Mouse (Mus musculus): Measurements from ENCODE around the gene Aqp2. TPM values are rescaled to one million over a fixed set of nuclear protein-coding genes. Genes with fewer than 3 reads are reported as not detected.

Gene Aqp2
- polyA plus RNA-seq, 1 experiment from 2014 or later, result not detected

DNA sequence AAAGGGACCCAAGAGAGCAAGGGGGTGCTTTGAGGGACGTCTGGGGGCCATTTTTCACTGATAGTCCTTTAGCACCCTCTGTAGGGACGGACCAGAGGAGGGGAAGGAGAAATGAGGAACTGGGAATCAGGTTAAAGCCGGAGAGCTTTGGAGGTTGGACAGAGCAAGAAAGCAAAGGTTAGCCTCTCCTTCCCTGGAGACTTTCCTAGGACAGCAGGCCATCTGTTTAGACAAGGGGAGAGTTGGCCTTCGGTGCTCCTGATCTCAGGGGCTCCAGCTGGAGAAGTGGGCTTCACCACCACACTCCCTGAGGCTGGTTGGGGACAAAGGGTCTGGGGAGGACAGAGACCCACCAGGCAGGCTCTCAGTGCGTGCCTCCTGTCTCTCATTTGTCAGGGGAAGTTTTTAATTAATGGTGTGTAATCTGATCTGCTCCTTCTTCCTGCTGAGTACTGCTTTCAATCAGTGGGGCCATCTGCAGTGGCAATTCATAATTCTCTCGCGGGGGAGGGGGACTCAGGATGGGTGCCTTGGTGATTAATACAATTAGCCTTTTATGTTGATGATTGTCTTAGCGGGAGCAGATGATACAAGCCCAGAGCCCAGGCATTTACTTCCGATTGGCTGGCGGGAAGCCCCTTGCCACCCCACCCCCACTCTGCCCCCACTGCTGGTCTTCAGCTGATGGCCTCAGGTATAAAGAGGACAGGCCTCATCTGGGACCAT lies 28.7 kb downstream of the Aqp2 start:
- 9% methylated on average over 10 of the region's 10 CpGs for WGBS
- Histone ChIP-seq H3K9me3 (peaks cover 2% of the 10 kb centered on the region; the same call in 1 of the 2 replicates), H3K4me3 (peak overlapping the region; percentile 25; the same call in 1 of the 2 replicates), H3K27me3 (replicated peaks; ENCODE audit: low read depth, poor library complexity, severe bottlenecking) (peaks cover 88% of the 10 kb centered on the region), H3K27ac (replicated peaks) (peak overlapping the region; percentile 54; the same call in 1 of the 2 replicates), H3K4me1 (peaks cover 68% of the 10 kb centered on the region), H3K36me3 (replicated peaks) (no peaks in the 10 kb centered on the region)
- peak; percentile 70 for DNase-seq (ENCODE audit: low spot score)

DNA sequence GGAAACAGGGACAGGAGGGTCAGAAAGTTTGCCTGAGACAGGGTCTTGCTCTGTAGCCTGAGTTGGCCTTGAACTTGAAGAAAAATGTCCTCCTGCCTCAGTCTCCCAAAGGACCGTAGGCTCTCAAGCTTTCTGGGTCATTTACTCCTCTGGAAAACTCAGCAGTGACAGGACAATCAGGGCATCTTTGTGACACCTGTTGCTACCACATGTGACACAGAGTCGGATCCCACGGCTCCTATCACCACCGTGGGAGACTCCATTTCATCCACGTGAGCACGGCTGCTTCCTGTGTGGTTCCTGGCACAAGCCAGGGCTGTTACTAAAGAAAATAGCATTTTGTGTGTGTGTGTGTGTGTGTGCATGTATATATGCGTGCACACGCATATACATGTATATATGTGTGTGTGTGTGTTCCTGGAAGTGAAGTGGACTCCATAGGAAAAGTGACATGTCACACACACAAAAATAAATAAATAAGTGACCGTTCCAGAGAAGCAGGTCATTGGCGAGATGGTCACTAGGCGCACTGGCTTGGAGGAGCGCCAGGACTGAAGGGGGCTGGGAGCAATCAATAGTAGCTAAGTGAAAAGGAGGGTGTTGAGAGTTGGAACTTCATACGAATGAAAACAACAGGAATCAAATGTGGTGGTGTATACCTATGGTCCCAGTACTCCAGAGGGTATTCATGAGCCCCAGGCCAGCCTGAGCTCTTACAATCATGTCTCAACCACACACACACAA lies 29.7 kb downstream of the Aqp2 start:
- no peak for DNase-seq (ENCODE audit: low spot score)
- Histone ChIP-seq H3K27ac (replicated peaks) (peak overlapping the region; percentile 26; the same call in 1 of the 2 replicates), H3K4me3 (0 out of 2 replicates have a peak overlapping the region, but pooled peaks have one; percentile 14), H3K4me1 (peaks cover 59% of the 10 kb centered on the region), H3K9me3 (peaks cover 3% of the 10 kb centered on the region; the same call in 1 of the 2 replicates), H3K27me3 (replicated peaks; ENCODE audit: low read depth, poor library complexity, severe bottlenecking) (peaks cover 82% of the 10 kb centered on the region), H3K36me3 (replicated peaks) (no peaks in the 10 kb centered on the region)
- WGBS, result 81% methylated on average over 13 of the region's 13 CpGs

DNA sequence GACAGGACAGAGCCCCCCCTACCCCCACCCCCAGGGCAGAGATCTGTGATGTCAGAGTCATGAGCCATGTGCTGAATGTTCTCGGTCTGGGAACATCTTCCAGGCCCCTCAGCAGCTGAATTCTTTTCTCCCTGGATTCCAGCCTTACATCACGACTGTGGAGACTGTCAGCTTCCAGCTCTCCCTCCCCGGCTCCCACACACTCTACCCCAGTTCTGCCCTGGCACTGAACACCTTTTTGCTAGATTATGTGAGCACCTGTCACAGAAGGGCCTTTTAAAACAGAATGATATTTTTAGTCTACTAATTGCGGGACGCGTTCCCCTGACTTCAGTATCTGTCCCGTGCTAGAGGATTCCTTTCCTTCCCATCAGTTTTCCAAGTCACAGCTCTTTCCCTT lies 32.7 kb downstream of the Aqp2 start:
- H3K27me3 ChIP-seq (replicated peaks; ENCODE audit: low read depth, poor library complexity, severe bottlenecking), result peaks cover 74% of the 10 kb centered on the region
- H3K9me3 ChIP-seq, result peaks cover 3% of the 10 kb centered on the region; the same call in 1 of the 2 replicates

DNA sequence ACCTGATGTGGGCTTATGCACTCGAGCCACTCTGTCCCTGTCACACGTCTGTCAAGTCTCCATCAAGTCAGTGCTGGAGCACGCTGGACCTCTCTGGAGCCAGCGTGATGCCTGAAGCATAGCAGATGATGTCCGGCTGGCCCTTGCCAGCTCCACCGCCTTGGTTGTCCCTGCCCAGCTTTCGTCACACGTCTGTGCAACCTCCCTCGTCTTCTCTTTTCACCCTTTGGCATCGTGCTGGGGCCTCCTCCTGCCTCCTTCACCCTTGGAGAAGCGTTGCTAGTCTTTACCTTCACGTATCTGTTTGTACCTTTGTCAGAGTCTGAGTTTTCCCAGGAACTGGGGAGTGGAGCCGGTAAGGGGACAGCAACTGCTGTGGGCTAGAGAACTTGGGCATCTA lies 35.4 kb downstream of the Aqp2 start:
- 77% methylated on average over 13 of the region's 13 CpGs for WGBS
- Histone ChIP-seq H3K4me3 (no peak overlapping the region), H3K27ac (replicated peaks) (no peak overlapping the region)

More for the DNA sequence above, 32.7 kb downstream of the Aqp2 start:
- H3K27ac ChIP-seq (replicated peaks), result no peak overlapping the region
- no peaks in the 10 kb centered on the region for H3K36me3 ChIP-seq (replicated peaks)
- peaks cover 57% of the 10 kb centered on the region for H3K4me1 ChIP-seq
- no peak for DNase-seq (ENCODE audit: low spot score)
- 69% methylated on average over 7 of the region's 7 CpGs for WGBS
- H3K4me3 ChIP-seq, result no peak overlapping the region

DNA sequence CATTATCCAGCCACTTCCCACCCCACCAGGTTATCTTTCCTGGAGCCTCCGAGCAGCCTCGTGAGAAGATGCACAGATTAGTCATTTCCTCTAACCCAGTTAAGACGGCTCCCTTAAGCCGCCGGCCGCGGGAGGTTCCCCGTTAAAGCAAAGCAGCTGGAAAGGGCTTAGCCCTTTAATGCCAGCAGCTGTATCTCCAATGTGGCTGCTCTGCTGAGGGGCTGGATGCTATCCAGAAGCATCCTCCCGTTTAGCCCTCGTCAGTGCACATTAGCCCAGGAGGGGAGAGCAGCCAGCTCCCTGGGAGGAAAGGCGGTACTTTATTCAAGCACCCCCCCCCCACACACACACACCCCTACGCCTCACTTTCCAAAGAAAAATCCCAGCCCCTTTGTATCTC lies 35.9 kb downstream of the Aqp2 start:
- whole genome bisulfite sequencing, result 10% methylated on average over 12 of the region's 12 CpGs
- Histone ChIP-seq H3K4me1 (peaks cover 29% of the 10 kb centered on the region), H3K4me3 (no peak overlapping the region), H3K27me3 (replicated peaks; ENCODE audit: low read depth, poor library complexity, severe bottlenecking) (peaks cover 49% of the 10 kb centered on the region), H3K27ac (replicated peaks) (no peak overlapping the region; the same call in 1 of the 2 replicates), H3K9me3 (peaks cover 3% of the 10 kb centered on the region; the same call in 1 of the 2 replicates), H3K36me3 (replicated peaks) (peaks cover 13% of the 10 kb centered on the region)
- DNase-seq (ENCODE audit: low spot score), result no peak

More for the DNA sequence above, 35.4 kb downstream of the Aqp2 start:
- H3K36me3 ChIP-seq (replicated peaks), result peaks cover 8% of the 10 kb centered on the region
- peaks cover 3% of the 10 kb centered on the region; the same call in 1 of the 2 replicates for H3K9me3 ChIP-seq
- DNase-seq (ENCODE audit: low spot score), result no peak
- H3K4me1 ChIP-seq, result peaks cover 30% of the 10 kb centered on the region
- H3K27me3 ChIP-seq (replicated peaks; ENCODE audit: low read depth, poor library complexity, severe bottlenecking), result peaks cover 52% of the 10 kb centered on the region

DNA sequence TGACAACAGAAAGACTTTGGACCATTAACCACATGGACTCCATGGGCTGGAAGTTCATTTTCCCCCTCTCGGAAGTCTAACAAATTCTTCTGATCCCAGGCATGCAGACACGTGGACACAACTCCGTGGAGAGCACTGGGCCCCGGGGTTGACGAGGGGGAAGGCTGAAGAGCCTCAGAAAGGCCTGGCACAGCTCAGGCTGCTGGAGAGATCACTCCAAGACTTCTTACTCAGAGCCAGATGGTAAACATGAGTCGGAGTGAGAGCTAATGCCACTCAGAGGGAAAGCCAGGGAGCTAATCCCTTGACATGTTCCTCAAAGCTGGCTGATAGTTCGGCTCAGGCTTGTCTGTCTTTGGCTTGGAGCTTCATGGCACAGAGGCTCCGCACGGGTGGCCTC lies 36.4 kb downstream of the Aqp2 start:
- 55% methylated on average over 9 of the region's 9 CpGs for WGBS

DNA sequence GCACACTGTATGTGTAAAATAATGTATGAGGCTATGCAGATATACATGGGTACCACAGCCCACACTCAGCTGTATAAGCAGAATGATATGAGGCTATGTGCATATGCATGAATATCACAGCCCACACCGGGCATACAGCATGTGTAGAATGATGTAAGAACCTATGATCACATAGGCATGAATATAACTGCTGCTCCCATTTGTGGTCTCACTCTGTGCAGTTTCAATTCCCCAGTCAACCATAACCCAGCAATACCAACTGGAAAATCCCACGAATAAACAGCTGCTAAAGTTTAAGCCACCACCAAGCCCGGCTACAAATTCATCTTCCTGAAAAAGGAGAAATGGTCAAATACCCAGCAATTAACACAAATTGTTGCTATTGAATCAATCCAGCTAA lies 39.7 kb downstream of the Aqp2 start:
- no peak overlapping the region for H3K27ac ChIP-seq (replicated peaks)
- peaks cover 16% of the 10 kb centered on the region for H3K4me1 ChIP-seq
- peaks cover 21% of the 10 kb centered on the region for H3K27me3 ChIP-seq (replicated peaks; ENCODE audit: low read depth, poor library complexity, severe bottlenecking)
- H3K4me3 ChIP-seq, result no peak overlapping the region
- no peaks in the 10 kb centered on the region for H3K9me3 ChIP-seq
- 89% methylated on average over 3 of the region's 3 CpGs for WGBS
- peaks cover 51% of the 10 kb centered on the region for H3K36me3 ChIP-seq (replicated peaks)
- no peak for DNase-seq (ENCODE audit: low spot score)

More for the DNA sequence above, 36.4 kb downstream of the Aqp2 start:
- DNase-seq (ENCODE audit: low spot score), result no peak
- Histone ChIP-seq H3K36me3 (replicated peaks) (peaks cover 17% of the 10 kb centered on the region), H3K27me3 (replicated peaks; ENCODE audit: low read depth, poor library complexity, severe bottlenecking) (peaks cover 44% of the 10 kb centered on the region), H3K4me1 (peaks cover 29% of the 10 kb centered on the region), H3K4me3 (no peak overlapping the region), H3K9me3 (peaks cover 3% of the 10 kb centered on the region; the same call in 1 of the 2 replicates), H3K27ac (replicated peaks) (no peak overlapping the region; the same call in 1 of the 2 replicates)

DNA sequence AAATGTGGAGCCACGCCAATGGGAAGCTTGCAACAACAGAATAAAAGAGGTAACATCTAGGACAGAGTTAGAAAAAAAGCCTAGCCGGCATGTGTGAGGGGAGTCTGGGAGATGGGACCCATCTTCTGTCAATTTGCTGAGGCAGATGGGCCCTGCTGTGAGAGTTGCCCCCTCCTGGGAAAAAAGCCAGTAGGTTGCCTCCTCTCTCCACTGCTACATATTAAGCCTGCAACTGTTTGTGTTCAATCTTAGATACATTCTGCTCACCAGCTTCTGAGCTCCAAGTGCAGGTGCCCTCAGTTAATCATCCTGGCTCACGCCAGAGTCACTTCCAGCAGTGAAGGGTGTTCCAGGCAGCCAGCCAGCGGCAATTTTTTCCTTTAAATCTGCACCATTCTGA lies 41.0 kb downstream of the Aqp2 start:
- no peak for DNase-seq (ENCODE audit: low spot score)
- no peaks in the 10 kb centered on the region for H3K9me3 ChIP-seq
- 87% methylated on average over 4 of the region's 4 CpGs for WGBS
- peaks cover 63% of the 10 kb centered on the region for H3K36me3 ChIP-seq (replicated peaks)
- peaks cover 9% of the 10 kb centered on the region; the same call in 1 of the 2 replicates for H3K27me3 ChIP-seq (replicated peaks; ENCODE audit: low read depth, poor library complexity, severe bottlenecking)
- H3K4me1 ChIP-seq, result peaks cover 8% of the 10 kb centered on the region
- no peak overlapping the region for H3K4me3 ChIP-seq
- no peak overlapping the region for H3K27ac ChIP-seq (replicated peaks)

GRCm38 (mm10) chr15:99622063-99622462 lies 43.2 kb downstream of the Aqp2 start:
- Histone ChIP-seq H3K27ac (replicated peaks) (no peak overlapping the region), H3K27me3 (replicated peaks; ENCODE audit: low read depth, poor library complexity, severe bottlenecking) (no peaks in the 10 kb centered on the region), H3K9me3 (no peaks in the 10 kb centered on the region), H3K4me1 (no peaks in the 10 kb centered on the region), H3K36me3 (replicated peaks) (peaks cover 86% of the 10 kb centered on the region), H3K4me3 (no peak overlapping the region)
- 94% methylated on average over 11 of the region's 11 CpGs for WGBS
- no peak for DNase-seq (ENCODE audit: low spot score)

- no peak overlapping the region for H3K4me3 ChIP-seq
- DNase-seq (ENCODE audit: low spot score), result no peak
- peaks cover 98% of the 10 kb centered on the region for H3K36me3 ChIP-seq (replicated peaks)
- H3K9me3 ChIP-seq, result peaks cover 6% of the 10 kb centered on the region; the same call in 1 of the 2 replicates
- H3K27me3 ChIP-seq (replicated peaks; ENCODE audit: low read depth, poor library complexity, severe bottlenecking), result no peaks in the 10 kb centered on the region
- H3K27ac ChIP-seq (replicated peaks), result no peak overlapping the region
- H3K4me1 ChIP-seq, result no peaks in the 10 kb centered on the region
Measured at GRCm38 (mm10) chr15:99631618-99632017, 52.8 kb downstream of the Aqp2 start.
